ENCODE assay signal across 8 mouse cellular contexts in the genomic region with DNA sequence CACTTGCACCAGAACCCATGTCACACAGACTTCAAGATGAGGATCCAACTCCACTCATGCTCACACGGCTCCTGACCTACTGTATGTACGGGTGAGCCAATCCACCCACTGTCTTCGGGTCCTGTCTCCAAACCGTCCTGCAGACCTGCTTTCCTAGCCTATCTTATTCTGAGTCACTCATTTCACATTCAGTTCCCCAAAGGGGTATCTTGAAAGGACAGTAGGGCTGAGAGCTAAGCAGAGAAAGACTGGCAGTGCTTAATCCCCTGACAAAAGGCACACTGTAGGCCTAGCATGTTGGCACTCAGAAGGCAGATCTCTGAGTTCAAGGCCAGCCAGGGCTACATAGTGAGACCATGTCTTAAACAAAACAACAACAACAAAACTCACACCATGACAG. TPM values are rescaled to one million over a fixed set of nuclear protein-coding genes. Genes with fewer than 3 reads are reported as not detected.
DNase-seq lines count a peak whose midpoint lies in the region; ATAC-seq lines count a peak whose summit lies in the region.

No protein-coding gene starts in this region.

- ATAC-seq in kidney, embryonic 14.5 days (ENCODE audit: low FRiP score, low TSS enrichment): no peak
- no peak for ATAC-seq in embryonic facial prominence, embryonic 12.5 days (ENCODE audit: insufficient number of reproducible peaks, insufficient read depth, low FRiP score, low TSS enrichment)
- ATAC-seq in midbrain, embryonic 16.5 days: no peak

- no peaks in the 10 kb centered on the region for H3K9me3 ChIP-seq in kidney, embryonic 14.5 days (ENCODE audit: control insufficient read depth, low read length)
- no peaks in the 10 kb centered on the region for H3K9me3 ChIP-seq in embryonic facial prominence, embryonic 12.5 days
- H3K9me3 ChIP-seq in midbrain, embryonic 16.5 days (replicated peaks; ENCODE audit: control insufficient read depth, low read length, poor library complexity, severe bottlenecking): no peaks in the 10 kb centered on the region
- H3K9me3 ChIP-seq in heart, embryonic 10.5 days: no peaks in the 10 kb centered on the region

- peak overlapping the region; percentile 43 for H3K4me2 ChIP-seq in kidney, embryonic 14.5 days (replicated peaks; ENCODE audit: low read depth, low read length)
- peak overlapping the region; percentile 95 for H3K4me2 ChIP-seq in embryonic facial prominence, embryonic 12.5 days (replicated peaks)
- peak overlapping the region; percentile 69 for H3K4me2 ChIP-seq in midbrain, embryonic 16.5 days (ENCODE audit: low read length)

- H3K36me3 ChIP-seq in kidney, embryonic 14.5 days (ENCODE audit: control insufficient read depth, insufficient read depth, low read length): peaks cover 40% of the 10 kb centered on the region
- peaks cover 20% of the 10 kb centered on the region for H3K36me3 ChIP-seq in embryonic facial prominence, embryonic 12.5 days
- peaks cover 7% of the 10 kb centered on the region; the same call in 1 of the 2 replicates for H3K36me3 ChIP-seq in midbrain, embryonic 16.5 days (ENCODE audit: control insufficient read depth, insufficient read depth, low read length)
- H3K36me3 ChIP-seq in heart, embryonic 10.5 days: peaks cover 37% of the 10 kb centered on the region

- H3K27me3 ChIP-seq in kidney, embryonic 14.5 days (ENCODE audit: control insufficient read depth, insufficient read depth, low read length): no peaks in the 10 kb centered on the region
- H3K27me3 ChIP-seq in embryonic facial prominence, embryonic 12.5 days: no peaks in the 10 kb centered on the region
- no peaks in the 10 kb centered on the region for H3K27me3 ChIP-seq in midbrain, embryonic 16.5 days (ENCODE audit: control insufficient read depth, insufficient read depth, low read depth, low read length)
- H3K27me3 ChIP-seq in heart, embryonic 10.5 days (ENCODE audit: insufficient read depth, poor library complexity, severe bottlenecking): no peaks in the 10 kb centered on the region

- peaks cover 26% of the 10 kb centered on the region for H3K4me1 ChIP-seq in kidney, embryonic 14.5 days (ENCODE audit: control insufficient read depth, insufficient read depth, low read length)
- peaks cover 30% of the 10 kb centered on the region for H3K4me1 ChIP-seq in embryonic facial prominence, embryonic 12.5 days
- peaks cover 37% of the 10 kb centered on the region for H3K4me1 ChIP-seq in midbrain, embryonic 16.5 days (ENCODE audit: control insufficient read depth, insufficient read depth, low read length)
- peaks cover 58% of the 10 kb centered on the region for H3K4me1 ChIP-seq in heart, embryonic 10.5 days

- WGBS in kidney, embryonic 14.5 days: 78% methylated on average over 4 of the region's 4 CpGs
- WGBS in embryonic facial prominence, embryonic 12.5 days: 87% methylated on average over 4 of the region's 4 CpGs
- WGBS in midbrain, embryonic 16.5 days: 67% methylated on average over 4 of the region's 4 CpGs
- 81% methylated on average over 4 of the region's 4 CpGs for WGBS in heart, embryonic 10.5 days

- DNase-seq in kidney, postnatal 36 days: no peak
- DNase-seq in induced T-regulatory cell, adult 2 months (ENCODE audit: low read depth): peak; percentile 20
- no peak for DNase-seq in gastrocnemius, postnatal 10 days
- no peak for DNase-seq in layer of hippocampus, adult 11-12 months (ENCODE audit: low spot score)
- no peak for DNase-seq in heart, embryonic 10.5 days (ENCODE audit: low spot score)

- H3K4me3 ChIP-seq in kidney, embryonic 14.5 days (ENCODE audit: low read length): peak overlapping the region; percentile 100; the same call in 1 of the 2 replicates
- H3K4me3 ChIP-seq in embryonic facial prominence, embryonic 12.5 days: peak overlapping the region; percentile 99; the same call in 1 of the 2 replicates
- H3K4me3 ChIP-seq in midbrain, embryonic 16.5 days (ENCODE audit: low read depth, low read length): no peak overlapping the region
- H3K4me3 ChIP-seq in heart, embryonic 10.5 days: no peak overlapping the region

- no peak overlapping the region for H3K27ac ChIP-seq in kidney, embryonic 14.5 days (ENCODE audit: low read depth, low read length)
- H3K27ac ChIP-seq in embryonic facial prominence, embryonic 12.5 days: no peak overlapping the region
- no peak overlapping the region for H3K27ac ChIP-seq in midbrain, embryonic 16.5 days (ENCODE audit: low read length)
- no peak overlapping the region for H3K27ac ChIP-seq in heart, embryonic 10.5 days

- H3K9ac ChIP-seq in kidney, embryonic 14.5 days (ENCODE audit: low read depth, low read length): no peak overlapping the region
- no peak overlapping the region for H3K9ac ChIP-seq in embryonic facial prominence, embryonic 12.5 days
- 0 out of 2 replicates have a peak overlapping the region, but pooled peaks have one; percentile 100 for H3K9ac ChIP-seq in midbrain, embryonic 16.5 days (ENCODE audit: low read depth, low read length)

RNA-seq across cellular contexts. Expression of gene Csnk1d, which starts 2.7 kb away (rescaled TPM):
- polyA plus RNA-seq in kidney, embryonic 14.5 days (2014; fragmentation: Nextera tagmentation; extraction: Ambion mirVana): 49.8 and 78.9 TPM in 2 replicates
- polyA plus RNA-seq in embryonic facial prominence, embryonic 12.5 days (2016; fragmentation: Nextera tagmentation; extraction: Ambion mirVana): 159 and 160 TPM in 2 replicates
- 153 and 161 TPM in 2 replicates for polyA plus RNA-seq in midbrain, embryonic 16.5 days (2015; fragmentation: Nextera tagmentation; extraction: Ambion mirVana)
- total RNA-seq in gastrocnemius, postnatal 10 days (2021): 10 to 100 TPM; 67.8 to 77.3 TPM
- 85.2 and 99.8 TPM in 2 replicates for polyA plus RNA-seq in heart, embryonic 10.5 days (2016; fragmentation: Nextera tagmentation; extraction: Ambion mirVana)

RNA-seq across cellular contexts. Expression of gene Slc16a3, which starts 40.1 kb away (rescaled TPM):
- 21.8 and 21.9 TPM in 2 replicates for polyA plus RNA-seq in kidney, embryonic 14.5 days (2014; fragmentation: Nextera tagmentation; extraction: Ambion mirVana)
- polyA plus RNA-seq in embryonic facial prominence, embryonic 12.5 days (2016; fragmentation: Nextera tagmentation; extraction: Ambion mirVana): 46.2 and 46.9 TPM in 2 replicates
- 9.0 and 10.0 TPM in 2 replicates for polyA plus RNA-seq in midbrain, embryonic 16.5 days (2015; fragmentation: Nextera tagmentation; extraction: Ambion mirVana)
- 100 to 1,000 TPM; 193 to 232 TPM for total RNA-seq in gastrocnemius, postnatal 10 days (2021)
- polyA plus RNA-seq in heart, embryonic 10.5 days (2016; fragmentation: Nextera tagmentation; extraction: Ambion mirVana): 416 and 440 TPM in 2 replicates

RNA-seq across cellular contexts. Expression of gene Cd7, which starts 50.8 kb away (rescaled TPM):
- polyA plus RNA-seq in kidney, embryonic 14.5 days (2014; fragmentation: Nextera tagmentation; extraction: Ambion mirVana): not detected in 2 replicates
- polyA plus RNA-seq in embryonic facial prominence, embryonic 12.5 days (2016; fragmentation: Nextera tagmentation; extraction: Ambion mirVana): 0.32 and 0.38 TPM in 2 replicates
- polyA plus RNA-seq in midbrain, embryonic 16.5 days (2015; fragmentation: Nextera tagmentation; extraction: Ambion mirVana): not detected in 2 replicates
- total RNA-seq in gastrocnemius, postnatal 10 days (2021): not detected
- not detected in 2 replicates for polyA plus RNA-seq in heart, embryonic 10.5 days (2016; fragmentation: Nextera tagmentation; extraction: Ambion mirVana)

RNA-seq across cellular contexts. Expression of gene Ccdc57, which starts 55.7 kb away (rescaled TPM):
- polyA plus RNA-seq in kidney, embryonic 14.5 days (2014; fragmentation: Nextera tagmentation; extraction: Ambion mirVana): 5.0 and 9.2 TPM in 2 replicates
- 7.2 and 7.5 TPM in 2 replicates for polyA plus RNA-seq in embryonic facial prominence, embryonic 12.5 days (2016; fragmentation: Nextera tagmentation; extraction: Ambion mirVana)
- polyA plus RNA-seq in midbrain, embryonic 16.5 days (2015; fragmentation: Nextera tagmentation; extraction: Ambion mirVana): 6.8 and 7.1 TPM in 2 replicates
- 1 to 10 TPM; 2.5 to 4.8 TPM for total RNA-seq in gastrocnemius, postnatal 10 days (2021)
- polyA plus RNA-seq in heart, embryonic 10.5 days (2016; fragmentation: Nextera tagmentation; extraction: Ambion mirVana): 6.0 and 6.5 TPM in 2 replicates

Comparison
In these comparisons a context has a peak if more than half of its experiments do, and no peak if none do; other contexts are left out.
1. H3K4me2 ChIP-seq: peak in every context shown above with its lines; median percentile 95 in embryonic facial prominence, embryonic 12.5 days; 69 in midbrain, embryonic 16.5 days; 43 in kidney, embryonic 14.5 days.
2. H3K4me3 ChIP-seq: peak in kidney, embryonic 14.5 days (single experiment) and embryonic facial prominence, embryonic 12.5 days (single experiment); none in midbrain, embryonic 16.5 days (single experiment) and heart, embryonic 10.5 days (single experiment).